Mouse (Mus musculus) kidney, adult 9 months (tissue): Measurements from ENCODE around the gene P2rx7.

Source experiments
- DNase-seq: peaks from one replicate; pipeline ENCODE4 v3.0.0; 2022

The P2rx7 gene

GRCm38 (mm10) chr5:122695516-122695915 lies 51.8 kb downstream of the P2rx7 start:
- DNase-seq, result no peak

DNA sequence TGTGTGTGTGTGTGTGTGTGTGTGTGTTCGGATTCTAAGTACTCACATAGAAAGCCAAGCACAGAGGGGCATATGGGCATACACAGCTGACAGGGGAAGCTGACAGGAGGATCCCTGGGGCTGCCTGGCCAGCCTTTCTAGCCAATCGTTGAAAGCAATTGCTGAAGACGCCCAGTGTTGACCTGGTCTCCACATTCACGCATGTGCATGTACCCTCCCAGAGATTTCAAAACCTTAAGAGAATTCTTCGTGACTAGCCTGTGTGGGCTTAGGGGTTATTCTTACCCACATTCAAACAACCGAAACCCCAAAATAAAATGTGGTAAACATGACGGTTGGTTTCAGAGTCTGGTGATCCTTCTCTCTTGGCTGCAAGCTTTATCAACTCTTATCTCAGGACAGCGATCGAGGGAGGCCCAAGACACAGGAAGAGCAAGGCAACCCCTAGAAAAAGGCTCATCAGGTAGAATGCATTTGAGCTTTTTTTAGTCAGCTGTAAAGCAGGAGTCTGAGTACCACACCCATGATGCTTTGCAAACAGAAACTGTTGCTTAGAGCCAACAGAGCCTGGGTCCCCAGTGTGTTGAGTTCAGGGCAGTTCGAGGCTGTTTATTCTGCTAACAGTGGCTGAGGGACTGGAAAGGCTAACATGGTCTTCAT lies 54.5 kb downstream of the P2rx7 start:
- DNase-seq, result no peak

- DNase-seq, result no peak
Measured at GRCm38 (mm10) chr5:122698701-122699060, 55.0 kb downstream of the P2rx7 start.

DNA sequence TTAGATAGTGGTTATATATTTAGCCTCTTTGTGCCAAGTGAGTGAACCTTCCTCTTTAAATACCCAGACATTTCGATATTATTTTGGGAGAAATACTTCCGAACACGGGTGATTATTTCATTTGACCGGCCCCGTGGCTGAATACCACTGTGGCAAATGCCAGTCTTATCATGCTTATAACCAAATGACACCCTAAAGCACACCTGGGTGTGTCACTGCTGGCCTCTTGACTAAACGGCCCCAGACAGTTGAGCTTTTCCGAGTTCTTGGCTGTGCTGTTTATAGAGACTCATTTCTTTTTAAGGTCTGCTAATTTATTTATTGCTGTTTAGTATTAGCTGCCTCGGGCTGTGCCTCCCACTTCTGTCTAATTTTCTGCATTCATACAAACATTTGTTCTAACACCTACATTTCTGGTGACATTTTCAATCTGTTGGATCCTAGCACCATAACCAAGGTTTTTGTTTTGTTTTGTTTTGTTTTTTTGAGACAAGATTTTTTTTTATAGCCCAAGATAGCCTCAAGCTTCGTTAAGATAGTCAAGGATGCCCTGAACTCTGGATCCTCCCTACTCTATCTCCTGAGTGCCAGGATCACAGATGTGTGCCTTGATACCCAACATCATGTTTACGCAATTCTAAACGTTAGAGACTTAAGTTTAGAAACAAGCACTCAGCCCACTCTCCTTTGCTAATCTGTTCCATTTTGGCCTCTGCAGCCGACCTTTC lies 56.6 kb downstream of the P2rx7 start:
- DNase-seq, result no peak

DNA sequence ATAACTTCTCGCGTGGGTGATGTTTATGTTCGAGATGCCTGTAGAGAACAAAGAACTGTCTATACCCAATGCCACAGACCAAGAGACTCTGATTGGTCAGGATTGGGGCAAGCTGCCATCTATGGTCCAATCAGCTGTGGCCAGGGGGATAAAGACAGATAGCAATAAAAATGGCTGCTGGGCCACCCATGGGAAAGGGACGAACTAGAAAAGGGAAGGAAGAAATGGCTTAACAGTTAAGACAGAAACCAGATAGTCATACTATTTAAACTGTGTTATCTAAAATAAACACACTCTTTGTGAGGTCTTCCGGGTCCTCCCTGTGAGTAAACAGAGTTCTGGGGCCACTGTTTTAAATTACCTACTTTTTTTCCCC lies 57.1 kb downstream of the P2rx7 start:
- no peak for DNase-seq

DNA sequence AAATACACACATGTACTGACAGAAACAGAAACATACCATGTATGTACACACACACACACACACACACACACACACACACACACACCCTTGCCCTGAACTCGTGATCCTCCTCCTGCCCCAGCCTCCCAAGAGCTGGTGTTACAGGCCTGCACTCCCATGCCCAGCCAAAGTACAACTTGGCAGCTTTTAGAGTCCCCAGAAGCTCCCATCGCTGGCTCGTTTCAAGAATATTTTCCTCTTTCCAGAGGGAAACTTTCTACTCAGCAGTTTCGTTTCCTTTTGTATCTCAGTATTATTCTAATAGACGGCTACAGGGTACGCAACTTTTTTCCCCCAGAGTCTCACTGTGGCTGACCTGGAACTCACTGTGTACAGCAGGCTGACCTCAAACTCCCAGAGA lies 58.4 kb downstream of the P2rx7 start:
- peak; percentile 39 for DNase-seq

DNA sequence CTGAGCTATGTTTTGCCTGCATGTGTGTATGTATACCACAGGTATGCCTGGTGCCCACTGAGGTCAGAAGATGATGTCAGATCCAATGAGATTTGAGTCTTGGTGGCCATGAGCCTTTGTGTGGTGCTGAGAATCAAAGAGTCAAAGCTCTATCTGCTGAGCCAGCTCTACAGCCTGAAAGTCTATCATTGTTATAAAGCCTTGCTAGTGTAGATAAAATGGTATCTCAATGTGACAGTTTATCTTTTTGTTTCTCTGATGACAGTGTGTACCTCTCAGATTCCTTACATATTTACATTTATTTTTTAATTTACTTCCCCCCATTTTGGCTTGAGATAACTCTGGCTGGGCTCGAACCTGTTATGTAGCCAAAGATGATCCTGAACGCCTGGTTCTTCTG lies 59.9 kb downstream of the P2rx7 start:
- DNase-seq, result no peak

- peak; percentile 67 for DNase-seq
Measured at GRCm38 (mm10) chr5:122704571-122704970, 60.9 kb downstream of the P2rx7 start.

DNA sequence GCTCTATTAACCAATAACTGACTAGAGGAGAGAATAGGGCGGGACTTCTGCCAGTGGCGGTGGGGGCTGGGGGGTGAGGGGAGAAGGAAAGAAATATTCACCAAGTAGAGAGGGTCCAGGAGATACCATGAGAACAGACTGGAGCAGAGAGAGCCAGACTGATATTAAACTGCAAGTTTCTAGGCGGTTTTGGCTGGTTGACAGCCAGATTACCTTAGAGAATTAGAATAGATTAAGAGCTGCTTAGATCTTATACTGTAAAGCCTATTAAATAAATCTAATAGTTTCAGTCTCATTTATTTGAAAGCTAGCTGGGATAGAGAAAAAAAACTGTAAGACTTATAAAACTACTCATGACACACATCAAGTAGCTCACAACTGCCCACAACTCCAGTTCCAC lies 61.5 kb downstream of the P2rx7 start:
- DNase-seq, result no peak

- DNase-seq, result no peak
Measured at GRCm38 (mm10) chr5:122706917-122707275, 63.2 kb downstream of the P2rx7 start.

DNA sequence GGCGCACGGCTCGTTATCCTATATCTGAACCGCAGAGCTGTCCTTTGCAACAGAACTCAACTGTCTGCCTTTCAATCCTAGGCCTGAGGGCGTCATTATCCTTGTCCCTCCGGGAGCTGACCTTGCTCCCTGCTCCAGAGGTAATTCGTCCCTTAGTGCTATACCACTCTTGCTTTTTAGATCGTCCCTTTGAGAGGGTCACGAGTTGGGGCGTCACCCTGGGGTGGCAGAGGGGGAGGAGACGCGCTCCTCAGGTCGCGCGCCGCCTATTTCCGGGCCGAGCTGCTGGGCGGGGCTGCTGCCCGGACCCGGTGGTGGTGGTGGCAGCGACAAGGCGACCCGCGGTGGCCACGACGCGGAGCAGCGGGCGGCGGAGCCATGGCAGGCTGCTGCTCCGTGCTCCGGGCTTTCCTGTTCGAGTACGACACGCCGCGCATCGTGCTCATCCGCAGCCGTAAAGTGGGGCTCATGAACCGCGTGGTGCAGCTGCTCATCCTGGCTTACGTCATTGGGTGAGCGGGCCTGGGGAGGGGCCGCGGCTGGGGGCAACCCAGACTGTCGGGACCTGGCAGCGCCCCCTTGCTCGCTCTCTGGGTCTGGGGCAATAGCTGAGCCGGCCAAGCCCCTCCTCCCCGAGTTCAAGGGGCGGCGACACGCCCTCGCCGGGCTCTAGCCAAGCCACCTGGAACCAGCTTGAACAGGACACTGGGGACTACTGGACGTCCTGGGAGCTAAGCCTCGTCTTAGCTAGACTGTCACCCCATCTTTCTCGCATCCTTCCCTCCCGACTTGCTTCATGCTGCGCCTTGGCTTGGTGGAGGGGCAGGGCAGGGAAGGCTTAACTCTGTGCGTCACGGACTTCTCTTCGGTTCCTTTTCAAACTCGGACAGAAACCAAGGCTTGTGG lies 63.8 kb downstream of the P2rx7 start, which contains the start of gene P2rx4:
TSS of gene P2rx4 (plus strand) at position 269 of the 906 bp plus-strand sequence.
- DNase-seq, result peak; percentile 87

DNA sequence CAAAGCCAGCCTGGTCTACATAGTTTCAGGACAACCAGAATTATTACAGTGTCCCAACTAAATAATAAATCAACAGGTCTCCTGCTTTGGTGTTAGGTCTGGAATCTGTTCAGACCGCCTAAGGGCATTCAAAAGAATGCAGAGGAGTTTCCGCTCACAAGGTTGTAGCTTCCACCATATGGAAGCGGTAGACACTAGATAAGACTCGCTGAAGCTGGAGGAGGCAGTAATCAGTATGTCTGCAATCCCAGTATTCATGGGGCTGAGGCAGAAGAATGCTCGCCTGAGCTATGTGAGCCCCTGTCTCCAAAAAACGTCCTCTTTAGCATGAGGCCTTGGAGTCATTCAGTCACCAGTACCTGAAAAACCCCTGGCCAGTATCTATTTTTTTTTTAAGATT lies 65.1 kb downstream of the P2rx7 start:
- no peak for DNase-seq

GRCm38 (mm10) chr5:122715723-122716122 lies 72.0 kb downstream of the P2rx7 start:
- DNase-seq, result no peak

- DNase-seq, result no peak
Measured at GRCm38 (mm10) chr5:122716793-122717192, 73.1 kb downstream of the P2rx7 start.

DNA sequence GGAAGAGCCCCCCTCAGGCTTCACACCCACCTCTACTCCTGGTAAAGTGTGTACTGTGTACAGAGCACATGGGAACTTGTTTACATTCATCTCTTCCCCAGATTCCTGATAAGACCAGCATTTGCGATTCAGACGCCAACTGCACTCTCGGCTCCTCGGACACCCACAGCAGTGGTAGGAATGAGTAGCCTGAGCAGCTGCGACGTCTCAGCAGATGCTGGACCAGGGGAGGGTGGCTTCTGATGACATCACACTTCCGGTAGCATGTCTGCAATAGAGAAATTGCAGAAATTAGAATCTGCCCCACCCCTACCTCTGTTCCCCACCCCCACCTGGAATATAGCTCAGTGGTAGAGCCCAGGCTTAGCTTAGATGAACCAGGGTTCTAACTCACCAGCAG lies 74.7 kb downstream of the P2rx7 start:
- no peak for DNase-seq

GRCm38 (mm10) chr5:122719168-122719567 lies 75.5 kb downstream of the P2rx7 start:
- no peak for DNase-seq

DNA sequence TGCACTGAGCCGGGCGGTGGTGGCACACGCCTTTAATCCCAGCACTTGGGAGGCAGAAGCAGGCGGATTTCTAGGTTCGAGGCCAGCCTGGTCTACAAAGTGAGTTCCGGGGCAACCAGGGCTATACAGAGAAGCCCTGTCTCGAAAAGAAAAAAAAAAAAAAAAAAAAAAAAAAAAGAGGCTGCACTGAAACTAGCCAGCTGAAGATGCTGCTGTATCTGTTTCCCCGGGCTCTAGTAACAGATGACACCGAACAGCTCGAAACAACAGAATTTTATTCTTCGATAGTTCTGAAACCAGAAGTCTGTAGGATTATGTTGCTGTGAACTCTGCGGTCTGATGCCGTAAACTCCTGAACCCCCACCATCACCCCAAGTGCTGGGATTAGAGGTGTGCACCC lies 81.7 kb downstream of the P2rx7 start:
- no peak for DNase-seq

- peak; percentile 80 for DNase-seq
Measured at GRCm38 (mm10) chr5:122726068-122726467, 82.4 kb downstream of the P2rx7 start.

- no peak for DNase-seq
Measured at GRCm38 (mm10) chr5:122726595-122726994, 82.9 kb downstream of the P2rx7 start.

DNA sequence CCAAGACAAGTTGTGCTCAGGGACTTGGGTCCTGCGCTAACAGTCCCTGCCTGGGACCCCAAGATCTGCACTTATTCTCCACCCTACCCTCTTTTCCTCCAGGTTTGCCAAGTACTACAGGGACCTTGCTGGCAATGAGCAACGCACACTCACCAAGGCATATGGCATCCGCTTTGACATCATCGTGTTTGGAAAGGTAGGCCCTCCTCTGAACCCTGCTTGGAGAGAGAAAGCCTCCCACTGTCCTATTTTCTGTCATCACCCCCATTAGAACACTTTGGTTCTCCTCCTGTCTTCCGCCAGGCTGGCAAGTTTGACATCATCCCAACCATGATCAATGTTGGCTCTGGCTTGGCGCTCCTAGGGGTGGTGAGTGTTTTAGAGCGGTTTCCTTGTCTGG lies 83.4 kb downstream of the P2rx7 start:
- no peak for DNase-seq

DNA sequence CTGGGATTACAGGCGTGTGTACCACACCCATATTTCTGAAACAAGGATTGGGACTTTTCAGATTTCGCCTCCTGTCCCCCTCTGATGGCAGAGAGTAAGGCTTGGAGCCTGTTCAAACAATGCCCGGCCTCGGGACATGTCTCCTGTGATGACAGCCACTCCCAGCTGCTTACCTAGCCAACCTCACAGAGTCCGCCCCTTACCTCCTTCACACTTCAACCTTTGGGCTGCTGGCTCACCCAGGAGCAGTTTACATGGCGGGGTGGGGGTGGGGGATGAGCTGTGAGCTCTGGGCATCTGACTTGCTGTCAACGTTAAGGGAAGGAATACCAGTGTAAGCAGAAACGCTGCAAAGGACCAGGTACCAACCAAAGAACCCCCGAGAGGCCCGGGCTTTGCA lies 87.1 kb downstream of the P2rx7 start:
- peak; percentile 48 for DNase-seq

DNA sequence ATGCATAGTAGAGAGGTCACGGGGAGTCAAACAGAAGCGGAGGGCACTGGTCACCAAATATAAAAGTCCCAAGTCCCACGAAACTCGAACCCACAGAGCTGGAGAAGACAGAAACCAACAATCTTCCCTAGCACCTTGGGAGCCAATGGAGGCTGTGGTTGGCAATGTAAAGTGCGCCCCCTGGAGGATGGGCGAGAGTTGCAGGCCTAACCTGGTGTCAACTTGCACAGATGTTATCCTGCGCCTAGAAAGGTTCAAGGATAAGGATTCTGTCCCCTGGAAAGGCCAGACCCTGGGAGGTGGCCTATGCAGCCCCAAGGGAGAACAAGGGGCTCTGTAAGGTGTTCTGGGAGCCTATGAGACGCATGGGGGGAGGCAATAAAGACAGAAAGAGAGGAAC lies 87.6 kb downstream of the P2rx7 start:
- DNase-seq, result peak; percentile 77

DNA sequence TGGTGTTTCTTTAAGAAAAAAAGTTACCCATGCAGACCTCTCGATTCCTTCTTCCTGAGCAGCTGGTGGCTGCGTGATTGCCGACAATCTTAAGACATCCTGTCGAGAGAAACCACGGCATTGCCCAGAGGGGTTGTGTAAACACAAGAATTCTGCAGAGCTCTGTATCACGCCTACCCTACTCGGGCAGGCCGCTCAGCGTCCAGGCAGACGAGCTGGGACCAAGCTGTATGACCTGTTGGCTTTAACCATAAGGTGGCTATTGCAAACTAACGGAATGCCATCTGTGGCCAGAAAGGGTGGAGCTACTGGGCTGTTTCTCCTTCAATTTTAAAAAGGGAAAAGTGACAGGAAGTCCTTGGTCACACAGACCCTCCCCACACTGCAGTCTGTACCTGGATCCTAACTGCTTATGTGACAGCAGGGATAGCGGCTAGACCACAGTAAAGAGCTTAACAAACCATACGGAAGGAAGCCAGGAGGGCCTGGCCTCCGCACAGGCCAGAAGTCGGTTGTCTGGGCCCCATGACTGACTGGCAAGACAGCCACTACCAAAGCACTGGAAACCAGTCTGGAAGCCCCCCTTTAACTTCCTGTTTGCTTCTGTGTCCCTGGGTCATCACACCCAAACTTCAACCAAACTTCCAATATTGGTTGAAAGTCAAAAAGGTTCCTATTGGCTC lies 88.4 kb downstream of the P2rx7 start:
- DNase-seq, result peak; percentile 26
